Mouse (Mus musculus) heart, postnatal 0 days (tissue): Measurements from ENCODE around the gene Sbno2.

Experiments
- CTCF ChIP-seq: IDR thresholded peaks from 2 replicates; pipeline ENCODE4 v1.5.1; 2016; ENCODE audit warnings: antibody characterized with exemption, control low read depth, low read depth
- EP300 ChIP-seq: IDR thresholded peaks from 2 replicates; pipeline ENCODE4 v1.6.1; 2016; ENCODE audit warnings: antibody characterized with exemption, low read depth

- TF ChIP-seq CTCF (no peak), EP300 (no peak)
Observed at GRCm38 (mm10) chr10:80092690-80093089, 12.7 kb downstream of the Sbno2 start.
